Mouse (Mus musculus) forebrain, postnatal 0 days (tissue): ENCODE results near the gene Hoxa5. TPM values are rescaled to one million over a fixed set of nuclear protein-coding genes. Genes with fewer than 3 reads are reported as not detected.

Experiments used
- ATAC-seq: fragments of 200-750 bp; cut with Nextera tagmentation; 2 replicates; pipeline ENCODE4 v1.8.0; 2017; ENCODE audit warnings: mild to moderate bottlenecking, moderate library complexity
- DNase-seq: peaks from one replicate; pipeline ENCODE4 v3.0.0-alpha.2; 2015
- H3K27ac ChIP-seq: fragments of 300-500 bp; sonication (generic); 2 replicates; pipeline ENCODE4 v1.5.1; 2014; ENCODE audit warnings: low read depth, mild to moderate bottlenecking, antibody characterized with exemption, low read length, moderate library complexity, mixed read lengths
- H3K27me3 ChIP-seq: fragments of 300-500 bp; sonication (generic); 2 replicates; pipeline ENCODE4 v1.6.1; 2014; ENCODE audit warnings: mild to moderate bottlenecking, low read length, mixed read lengths; ENCODE audit not compliant: insufficient read depth
- H3K36me3 ChIP-seq: fragments of 300-500 bp; sonication (generic); 2 replicates; pipeline ENCODE4 v1.6.1; 2014; ENCODE audit warnings: mild to moderate bottlenecking, moderate library complexity; ENCODE audit not compliant: insufficient read depth
- H3K4me1 ChIP-seq: fragments of 300-500 bp; sonication (generic); 2 replicates; pipeline ENCODE4 v1.6.1; 2014; ENCODE audit warnings: antibody characterized with exemption; ENCODE audit not compliant: insufficient read depth
- H3K4me2 ChIP-seq: fragments of 300-500 bp; sonication (generic); 2 replicates; pipeline ENCODE4 v1.6.1; 2014; ENCODE audit warnings: low read depth, mild to moderate bottlenecking, moderate library complexity
- H3K4me3 ChIP-seq: fragments of 300-500 bp; sonication (generic); 2 replicates; pipeline ENCODE4 v1.5.1; 2014; ENCODE audit warnings: low read depth, low read length, mixed read lengths
- H3K9ac ChIP-seq: fragments of 300-500 bp; sonication (generic); 2 replicates; pipeline ENCODE4 v1.6.1; 2014; ENCODE audit warnings: mild to moderate bottlenecking
- H3K9me3 ChIP-seq: fragments of 300-500 bp; sonication (generic); 2 replicates; pipeline ENCODE4 v1.6.1; 2016; ENCODE audit warnings: low read length
- CTCF ChIP-seq: sonication (generic); IDR thresholded peaks from 2 replicates; pipeline ENCODE4 v1.5.1; 2016; ENCODE audit warnings: antibody characterized with exemption, control low read depth, low read depth
- WGBS: fragments of 180-500 bp; shearing (Covaris S2); extraction: QIAGEN DNeasy Blood & Tissue Kit; methylation state at CpG from one replicate; pipeline ENCODE4 v1.1.7; 2014; 5-methylcytosine and 5-hydroxymethylcytosine counted together
- polyA plus RNA-seq: library from polyadenylated mRNA; unstranded; fragments of >200 nt; fragmentation: Nextera tagmentation; extraction: Ambion mirVana; gene quantifications from 2 replicates; pipeline ENCODE4 v1.2.1, GENCODE M21; 2015
- total RNA-seq: library from RNA; depleted of rRNA; stranded (reverse); fragments of >200 nt; gene quantifications from 2 replicates; pipeline ENCODE4 v1.2.3, GENCODE M21; 2014

Gene Hoxa5
- total and polyA plus RNA-seq, 2 experiments from 2014 or later = not detected

GRCm38 (mm10) chr6:52224895-52225611, 20.7 kb upstream of the Hoxa5 start:
- Histone ChIP-seq H3K27ac (no peak overlapping the region), H3K9ac (no peak overlapping the region), H3K27me3 (peaks cover 96% of the 10 kb centered on the region), H3K4me3 (no peak overlapping the region), H3K4me2 (no peak overlapping the region), H3K36me3 (no peaks in the 10 kb centered on the region), H3K9me3 (no peaks in the 10 kb centered on the region), H3K4me1 (no peaks in the 10 kb centered on the region)
- WGBS = 2% methylated on average over 36 of the region's 36 CpGs
- no peak for TF ChIP-seq CTCF
- DNase-seq = no peak
- ATAC-seq = no peak

- DNase-seq (no peak), ATAC-seq (no peak)
- H3K36me3 ChIP-seq = no peaks in the 10 kb centered on the region
- no peak overlapping the region for H3K27ac ChIP-seq
- peaks cover 98% of the 10 kb centered on the region for H3K27me3 ChIP-seq
- H3K4me2 ChIP-seq = no peak overlapping the region
- no peaks in the 10 kb centered on the region for H3K9me3 ChIP-seq
- H3K9ac ChIP-seq = no peak overlapping the region
- 3% methylated on average over 24 of the region's 24 CpGs for WGBS
- no peak overlapping the region for H3K4me3 ChIP-seq
- no peak for TF ChIP-seq CTCF
- no peaks in the 10 kb centered on the region for H3K4me1 ChIP-seq
Observed at GRCm38 (mm10) chr6:52223939-52224760, 19.8 kb upstream of the Hoxa5 start.

- no peak for ATAC-seq
- DNase-seq = no peak
- TF ChIP-seq CTCF = no peak
- Histone ChIP-seq H3K4me3 (no peak overlapping the region), H3K9me3 (no peaks in the 10 kb centered on the region), H3K4me2 (no peak overlapping the region), H3K4me1 (no peaks in the 10 kb centered on the region), H3K36me3 (no peaks in the 10 kb centered on the region), H3K27me3 (peaks cover 99% of the 10 kb centered on the region), H3K27ac (no peak overlapping the region), H3K9ac (no peak overlapping the region)
- 15% methylated on average over 13 of the region's 13 CpGs for WGBS
Observed at GRCm38 (mm10) chr6:52222729-52223128, 18.3 kb upstream of the Hoxa5 start.

- DNase-seq (no peak), ATAC-seq (no peak)
- H3K9me3 ChIP-seq = no peaks in the 10 kb centered on the region
- WGBS = 10% methylated on average over 21 of the region's 21 CpGs
- peak overlapping the region; percentile 50 for H3K4me3 ChIP-seq
- H3K27me3 ChIP-seq = peaks cover 99% of the 10 kb centered on the region
- TF ChIP-seq CTCF = no peak
- no peak overlapping the region for H3K27ac ChIP-seq
- H3K4me2 ChIP-seq = peak overlapping the region; percentile 88
- H3K36me3 ChIP-seq = no peaks in the 10 kb centered on the region
- H3K4me1 ChIP-seq = peaks cover 3% of the 10 kb centered on the region; the same call in 1 of the 2 replicates
- no peak overlapping the region for H3K9ac ChIP-seq
Observed at GRCm38 (mm10) chr6:52221993-52222685, 17.8 kb upstream of the Hoxa5 start.

- DNase-seq (peak; percentile 90), ATAC-seq (peak; percentile 79)
- H3K27ac ChIP-seq = no peak within 1 kb of the TSS
- peak within 1 kb of the TSS; percentile 88 for H3K4me2 ChIP-seq
- TF ChIP-seq CTCF = peak; percentile 99
- H3K36me3 ChIP-seq = no peaks in the 10 kb centered on the region
- peaks cover 99% of the 10 kb centered on the region for H3K27me3 ChIP-seq
- H3K4me3 ChIP-seq = peak within 1 kb of the TSS; percentile 50
- H3K9ac ChIP-seq = peak within 1 kb of the TSS; percentile 62
- 2% methylated on average over 46 of the region's 46 CpGs for whole genome bisulfite sequencing
- peaks cover 4% of the 10 kb centered on the region; the same call in 1 of the 2 replicates for H3K4me1 ChIP-seq
- no peaks in the 10 kb centered on the region for H3K9me3 ChIP-seq
Observed at GRCm38 (mm10) chr6:52221337-52221992, 17.1 kb upstream of the Hoxa5 start, which contains the start of gene Hoxa7. Gene Hoxa7 (minus strand): TSS chr6:52221854.

- H3K9me3 ChIP-seq = no peaks in the 10 kb centered on the region
- peaks cover 99% of the 10 kb centered on the region for H3K27me3 ChIP-seq
- ATAC-seq (no peak), DNase-seq (no peak)
- H3K4me3 ChIP-seq = peak overlapping the region; percentile 50
- H3K27ac ChIP-seq = no peak overlapping the region
- H3K9ac ChIP-seq = no peak overlapping the region
- 5% methylated on average over 12 of the region's 12 CpGs for WGBS
- TF ChIP-seq CTCF = no peak
- H3K4me2 ChIP-seq = peak overlapping the region; percentile 88
- H3K4me1 ChIP-seq = peaks cover 4% of the 10 kb centered on the region; the same call in 1 of the 2 replicates
- H3K36me3 ChIP-seq = no peaks in the 10 kb centered on the region
Observed at GRCm38 (mm10) chr6:52220865-52221310, 16.5 kb upstream of the Hoxa5 start.
